ENCODE assay signal across 8 mouse cellular contexts in genomic region chr8:95141026-95141425, GRCm38 (mm10).
DNase-seq lines count a peak whose midpoint lies in the region; ATAC-seq lines count a peak whose summit lies in the region.

No protein-coding gene starts in this region.

- H3K9me3 ChIP-seq in midbrain, embryonic 10.5 days (replicated peaks), result no peaks in the 10 kb centered on the region
- H3K9me3 ChIP-seq in midbrain, embryonic 11.5 days (ENCODE audit: control insufficient read depth, low read length), result no peaks in the 10 kb centered on the region
- no peaks in the 10 kb centered on the region for H3K9me3 ChIP-seq in heart, embryonic 16.5 days (replicated peaks; ENCODE audit: control insufficient read depth, low read length)
- H3K9me3 ChIP-seq in liver, embryonic 16.5 days (replicated peaks; ENCODE audit: control insufficient read depth, low read length), result no peaks in the 10 kb centered on the region
- no peaks in the 10 kb centered on the region for H3K9me3 ChIP-seq in neural tube, embryonic 15.5 days (replicated peaks)

- 82% methylated on average over 1 of the region's 1 CpGs for WGBS in midbrain, embryonic 10.5 days
- 67% methylated on average over 1 of the region's 1 CpGs for WGBS in midbrain, embryonic 11.5 days
- 88% methylated on average over 1 of the region's 1 CpGs for WGBS in heart, embryonic 16.5 days
- 43% methylated on average over 1 of the region's 1 CpGs for WGBS in liver, embryonic 16.5 days (ENCODE audit: insufficient replicate concordance)
- 89% methylated on average over 1 of the region's 1 CpGs for WGBS in neural tube, embryonic 15.5 days

- no peaks in the 10 kb centered on the region for H3K36me3 ChIP-seq in midbrain, embryonic 10.5 days
- no peaks in the 10 kb centered on the region for H3K36me3 ChIP-seq in midbrain, embryonic 11.5 days (ENCODE audit: control insufficient read depth, insufficient read depth, low read length)
- no peaks in the 10 kb centered on the region for H3K36me3 ChIP-seq in heart, embryonic 16.5 days (ENCODE audit: control insufficient read depth, insufficient read depth)
- H3K36me3 ChIP-seq in liver, embryonic 16.5 days (ENCODE audit: control insufficient read depth, insufficient read depth), result no peaks in the 10 kb centered on the region
- no peaks in the 10 kb centered on the region for H3K36me3 ChIP-seq in neural tube, embryonic 15.5 days

- no peak overlapping the region for H3K27ac ChIP-seq in midbrain, embryonic 10.5 days (replicated peaks)
- H3K27ac ChIP-seq in midbrain, embryonic 11.5 days (ENCODE audit: low read depth, low read length), result no peak overlapping the region
- H3K27ac ChIP-seq in heart, embryonic 16.5 days (ENCODE audit: low read length), result peak overlapping the region; percentile 72
- H3K27ac ChIP-seq in liver, embryonic 16.5 days (ENCODE audit: low read length), result no peak overlapping the region
- no peak overlapping the region for H3K27ac ChIP-seq in neural tube, embryonic 15.5 days (replicated peaks)

- H3K27me3 ChIP-seq in midbrain, embryonic 10.5 days (ENCODE audit: low read depth, poor library complexity, severe bottlenecking), result peaks cover 88% of the 10 kb centered on the region
- peaks cover 21% of the 10 kb centered on the region for H3K27me3 ChIP-seq in midbrain, embryonic 11.5 days (ENCODE audit: control insufficient read depth, insufficient read depth, low read length)
- H3K27me3 ChIP-seq in heart, embryonic 16.5 days (ENCODE audit: control insufficient read depth, insufficient read depth, low read length), result no peaks in the 10 kb centered on the region
- peaks cover 21% of the 10 kb centered on the region for H3K27me3 ChIP-seq in liver, embryonic 16.5 days (ENCODE audit: control insufficient read depth, insufficient read depth, low read depth, low read length)
- peaks cover 20% of the 10 kb centered on the region for H3K27me3 ChIP-seq in neural tube, embryonic 15.5 days (replicated peaks)

- peak overlapping the region; percentile 78; the same call in 1 of the 2 replicates for H3K4me3 ChIP-seq in midbrain, embryonic 10.5 days
- no peak overlapping the region for H3K4me3 ChIP-seq in midbrain, embryonic 11.5 days (ENCODE audit: low read depth, low read length)
- H3K4me3 ChIP-seq in heart, embryonic 16.5 days (ENCODE audit: low read length), result peak overlapping the region; percentile 63
- no peak overlapping the region for H3K4me3 ChIP-seq in liver, embryonic 16.5 days (ENCODE audit: low read depth, low read length)
- H3K4me3 ChIP-seq in neural tube, embryonic 15.5 days (replicated peaks), result peak overlapping the region; percentile 74; the same call in 1 of the 2 replicates

- H3K4me2 ChIP-seq in midbrain, embryonic 11.5 days, result no peak overlapping the region
- H3K4me2 ChIP-seq in heart, embryonic 16.5 days (ENCODE audit: low read depth, low read length), result peak overlapping the region; percentile 70
- H3K4me2 ChIP-seq in liver, embryonic 16.5 days (ENCODE audit: low read depth, low read length), result 0 out of 2 replicates have a peak overlapping the region, but pooled peaks have one; percentile 70
- H3K4me2 ChIP-seq in neural tube, embryonic 15.5 days, result peak overlapping the region; percentile 91

- no peak for ATAC-seq in midbrain, embryonic 11.5 days (ENCODE audit: low FRiP score)
- ATAC-seq in heart, embryonic 16.5 days (replicated peaks; ENCODE audit: extremely low read depth, insufficient read depth, low FRiP score), result 0 out of 2 replicates have a peak, but pooled peaks have one; percentile 1
- ATAC-seq in liver, embryonic 16.5 days (ENCODE audit: low read depth), result no peak
- no peak for ATAC-seq in neural tube, embryonic 15.5 days (ENCODE audit: low FRiP score)

- no peak overlapping the region for H3K9ac ChIP-seq in midbrain, embryonic 11.5 days (ENCODE audit: low read length)
- no peak overlapping the region; the same call in 1 of the 2 replicates for H3K9ac ChIP-seq in heart, embryonic 16.5 days (ENCODE audit: low read length)
- no peak overlapping the region for H3K9ac ChIP-seq in liver, embryonic 16.5 days (ENCODE audit: low read depth, low read length)
- H3K9ac ChIP-seq in neural tube, embryonic 15.5 days (replicated peaks), result no peak overlapping the region

- peaks cover 55% of the 10 kb centered on the region for H3K4me1 ChIP-seq in midbrain, embryonic 10.5 days
- H3K4me1 ChIP-seq in midbrain, embryonic 11.5 days (ENCODE audit: control insufficient read depth, insufficient read depth, low read length), result peaks cover 21% of the 10 kb centered on the region
- H3K4me1 ChIP-seq in heart, embryonic 16.5 days (ENCODE audit: control insufficient read depth, insufficient read depth, low read length), result peaks cover 47% of the 10 kb centered on the region
- H3K4me1 ChIP-seq in liver, embryonic 16.5 days (ENCODE audit: control insufficient read depth, low read depth, low read length), result peaks cover 8% of the 10 kb centered on the region
- peaks cover 72% of the 10 kb centered on the region for H3K4me1 ChIP-seq in neural tube, embryonic 15.5 days

- no peak for DNase-seq in midbrain, embryonic 10.5 days (ENCODE audit: low spot score)
- no peak for DNase-seq in midbrain, embryonic 11.5 days (ENCODE audit: low spot score, missing footprints)
- no peak for DNase-seq in cerebellum, postnatal 4 days (ENCODE audit: low spot score in 2 of 2)
- no peak for DNase-seq in ovary, postnatal 10 days (ENCODE audit: low spot score)
- DNase-seq in gastrocnemius, adult 18-20 months (ENCODE audit: low spot score), result no peak

Comparison
In these comparisons a context has a peak if more than half of its experiments do, and no peak if none do; other contexts are left out.
1. H3K4me3 ChIP-seq: peak in midbrain, embryonic 10.5 days (single experiment), heart, embryonic 16.5 days (single experiment) and neural tube, embryonic 15.5 days (single experiment); none in midbrain, embryonic 11.5 days (single experiment) and liver, embryonic 16.5 days (single experiment).